Mouse (Mus musculus) heart, postnatal 0 days (tissue): Measurements from ENCODE around the gene Zfp451.

Experiments
- CTCF ChIP-seq: IDR thresholded peaks from 2 replicates; pipeline ENCODE4 v1.5.1; 2016; ENCODE audit warnings: antibody characterized with exemption, control low read depth, low read depth
- EP300 ChIP-seq: IDR thresholded peaks from 2 replicates; pipeline ENCODE4 v1.6.1; 2016; ENCODE audit warnings: antibody characterized with exemption, low read depth

DNA sequence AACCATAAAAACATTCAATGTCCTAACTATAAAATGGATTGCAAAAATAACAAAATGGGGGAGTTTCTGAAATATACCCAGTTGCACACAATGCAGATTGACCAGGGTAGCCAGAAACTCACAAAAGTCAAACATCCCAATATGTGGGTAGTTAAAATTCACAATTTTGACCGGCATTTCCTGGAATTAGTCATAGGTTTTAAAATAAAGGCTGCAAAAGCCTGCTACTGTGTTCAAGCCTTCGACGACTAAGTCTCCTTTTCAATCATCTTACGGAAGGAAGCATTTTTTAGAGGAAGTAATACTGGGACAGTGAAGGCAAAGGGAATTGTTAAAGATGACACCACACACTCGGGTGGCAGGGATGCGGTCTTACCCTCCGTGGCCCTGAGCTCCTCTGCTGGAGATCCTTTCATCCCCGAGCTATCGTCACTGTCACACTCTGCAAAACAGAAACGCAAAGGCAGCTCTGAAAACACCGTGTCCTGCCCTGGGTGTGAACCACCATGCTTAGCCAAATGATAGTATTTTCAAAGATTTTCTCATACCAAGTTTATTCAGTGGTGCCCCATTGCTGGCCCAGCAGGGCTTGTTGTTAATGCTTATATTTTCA is 48.8 kb downstream of the Zfp451 start:
- TF ChIP-seq CTCF = no peak
- TF ChIP-seq EP300 = no peak
